Mouse (Mus musculus) megakaryocyte progenitor cell, adult 5-6 weeks (primary cell): ENCODE data around the gene Psmb9. TPM values are rescaled to one million over a fixed set of nuclear protein-coding genes. Genes with fewer than 3 reads are reported as not detected.
"Not testable (repeated sequence)": the region's sequence is repeated elsewhere in the genome, so short reads cannot be mapped to it uniquely, and the experiment has no call there.

ENCODE experiments used
- ATAC-seq: replicated peaks from 2 replicates; pipeline ENCODE4 v1.8.0; 2016; ENCODE audit warnings: mild to moderate bottlenecking, moderate TSS enrichment, inconsistent platforms; ENCODE audit not compliant: poor library complexity
- total RNA-seq, 2 experiments: library from RNA; stranded (forward) in 1 of 2; stranded (reverse) in 1 of 2; fragments of 157-497, 149-512 nt in 1 of 2; fragments of 200-1000 nt in 1 of 2; gene quantifications; 2 replicates each; pipeline versions ENCODE4 v1.2.3 to v1.2.4; 2015 to 2017

Psmb9 gene
- total RNA-seq (2015) (112 and 120 TPM in 2 replicates), total RNA-seq (2017) (122 and 126 TPM in 2 replicates)

GRCm38 (mm10) chr17:34187261-34187916, at the start of gene Psmb9, which contains the start of gene Tap1:
Psmb9 (minus strand) TSS chr17:34187764.
Tap1 (plus strand) TSS chr17:34187553.
- ATAC-seq: peak; percentile 85

GRCm38 (mm10) chr17:34236691-34237090, 49.1 kb upstream of the Psmb9 start:
- ATAC-seq: no peak

- ATAC-seq: peak; percentile 97
Observed at GRCm38 (mm10) chr17:34234926-34235325, 47.4 kb upstream of the Psmb9 start.

- ATAC-seq: not testable (repeated sequence)
Observed at GRCm38 (mm10) chr17:34232021-34232420, 44.5 kb upstream of the Psmb9 start.

DNA sequence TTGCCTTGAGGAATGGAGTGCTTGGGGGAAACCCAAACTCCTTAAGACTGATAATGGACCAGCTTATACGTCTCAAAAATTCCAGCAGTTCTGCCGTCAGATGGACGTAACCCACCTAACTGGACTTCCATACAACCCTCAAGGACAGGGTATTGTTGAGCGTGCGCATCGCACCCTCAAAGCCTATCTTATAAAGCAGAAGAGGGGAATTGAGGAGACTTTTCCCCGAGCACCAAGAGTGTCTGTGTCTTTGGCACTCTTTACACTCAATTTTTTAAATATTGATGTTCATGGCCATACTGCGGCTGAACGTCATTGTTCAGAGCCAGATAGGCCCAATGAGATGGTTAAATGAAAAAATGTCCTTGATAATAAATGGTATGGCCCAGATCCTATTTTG, 43.4 kb upstream of the Psmb9 start:
- ATAC-seq: not testable (repeated sequence)

DNA sequence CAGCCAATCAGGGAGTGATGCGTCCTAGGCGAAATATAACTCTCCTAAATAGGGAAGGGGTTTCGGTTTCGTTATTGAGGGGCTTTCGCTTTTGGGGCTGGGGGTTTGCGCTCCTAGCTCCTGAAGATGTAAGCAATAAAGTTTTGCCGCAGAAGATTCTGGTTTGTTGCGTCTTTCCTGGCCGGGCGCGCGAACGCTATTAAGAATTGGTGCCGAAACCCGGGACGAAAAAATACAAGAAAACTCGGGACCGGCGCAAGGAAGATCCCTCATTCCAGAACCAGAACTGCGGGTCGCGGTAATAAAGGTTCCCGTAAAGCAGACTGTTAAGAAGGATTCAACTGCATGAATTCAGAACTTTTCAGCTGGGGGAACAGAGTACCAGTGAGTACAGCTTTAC, 38.3 kb upstream of the Psmb9 start:
- ATAC-seq: not testable (repeated sequence)

DNA sequence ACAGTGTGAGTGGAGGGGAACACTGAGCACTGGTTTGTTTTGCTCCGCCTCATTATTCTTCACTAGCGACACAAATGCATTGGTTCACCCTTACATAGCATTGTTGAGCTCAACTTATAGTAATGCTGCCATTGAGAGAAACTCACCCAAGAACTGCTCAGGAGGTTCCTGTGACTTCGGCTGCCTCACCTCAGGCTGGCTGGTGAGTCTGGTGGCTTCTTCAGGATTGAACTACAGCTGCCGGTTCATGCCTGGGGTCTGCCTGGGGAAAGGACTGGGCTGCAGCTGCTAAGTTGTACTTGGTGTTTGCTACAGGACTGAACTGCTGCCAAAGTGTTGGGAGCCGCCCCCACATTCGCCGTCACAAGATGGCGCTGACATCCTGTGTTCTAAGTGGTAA, 37.9 kb upstream of the Psmb9 start:
- no peak for ATAC-seq

DNA sequence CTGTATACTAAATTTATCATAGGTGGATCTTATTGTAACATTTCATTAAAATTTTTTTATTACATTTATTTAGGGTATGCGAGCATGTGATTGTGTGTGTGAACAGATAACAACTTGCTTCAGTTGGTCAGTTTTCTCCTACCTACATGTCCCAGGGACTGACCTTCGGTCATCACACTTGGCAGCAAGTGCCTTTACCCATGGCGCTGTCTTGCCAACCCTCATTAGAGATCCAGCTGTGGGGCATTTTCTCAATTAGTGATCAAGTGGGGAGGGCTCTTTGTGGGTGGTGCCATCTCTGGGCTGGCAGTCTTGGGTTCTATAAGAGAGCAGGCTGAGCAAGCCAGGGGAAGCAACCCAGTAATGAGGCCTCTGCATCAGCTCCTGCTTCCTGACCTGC, 37.3 kb upstream of the Psmb9 start:
- ATAC-seq: no peak

DNA sequence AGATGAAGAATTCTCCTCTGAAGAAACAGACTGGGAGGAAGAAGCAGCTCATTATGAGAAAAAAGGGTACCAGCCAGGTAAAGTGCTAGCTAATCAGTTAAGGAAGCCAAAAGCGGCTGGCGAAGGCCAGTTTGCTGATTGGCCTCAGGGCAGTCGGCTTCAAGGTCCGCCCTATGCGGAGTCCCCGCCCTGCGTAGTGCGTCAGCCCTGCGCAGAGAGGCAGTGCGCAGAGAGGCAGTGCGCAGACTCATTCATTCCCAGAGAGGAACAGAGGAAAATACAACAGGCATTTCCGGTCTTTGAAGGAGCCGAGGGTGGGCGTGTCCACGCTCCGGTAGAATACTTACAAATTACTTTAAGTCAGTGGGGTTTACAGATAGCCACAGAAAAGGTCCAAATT, 32.8 kb upstream of the Psmb9 start:
- ATAC-seq: not testable (repeated sequence)

DNA sequence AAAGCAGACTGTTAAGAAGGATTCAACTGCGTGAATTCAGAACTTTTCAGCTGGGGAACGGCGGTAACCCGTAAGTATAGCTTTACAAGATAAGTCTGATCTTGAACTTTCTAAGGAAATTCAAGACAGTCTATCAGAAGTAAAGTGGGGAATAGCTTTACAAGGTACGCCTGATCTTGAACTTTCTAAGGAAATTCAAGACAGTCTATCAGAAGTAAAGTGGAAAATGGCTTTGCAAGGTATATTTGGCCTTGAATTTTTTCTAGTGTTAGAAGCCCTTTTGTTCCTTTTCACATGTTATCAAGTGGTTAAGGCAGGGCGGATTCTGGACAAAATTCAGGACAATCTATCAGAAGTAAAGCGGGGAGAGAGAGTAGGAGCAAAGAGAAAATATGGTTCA, 32.2 kb upstream of the Psmb9 start:
- not testable (repeated sequence) for ATAC-seq

DNA sequence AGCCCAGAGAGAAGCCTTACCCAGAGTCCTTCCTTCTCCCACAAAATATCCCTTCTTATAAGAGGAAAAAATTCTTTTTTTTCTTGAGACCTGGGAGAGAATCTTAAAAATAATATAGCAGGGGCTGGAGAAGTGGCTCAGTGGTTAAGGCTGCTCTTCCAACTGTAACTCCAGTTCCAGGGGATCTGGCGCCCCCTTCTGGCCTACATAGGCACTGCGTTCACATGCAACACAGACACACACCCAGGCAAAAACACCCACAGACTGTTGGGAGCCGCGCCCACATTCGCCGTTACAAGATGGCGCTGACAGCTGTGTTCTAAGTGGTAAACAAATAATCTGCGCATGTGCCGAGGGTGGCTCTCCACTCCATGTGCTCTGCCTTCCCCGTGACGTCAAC, 31.5 kb upstream of the Psmb9 start:
- peak; percentile 46; the same call in 1 of the 2 replicates for ATAC-seq

GRCm38 (mm10) chr17:34218675-34219074, 31.1 kb upstream of the Psmb9 start:
- ATAC-seq: peak; percentile 39; the same call in 1 of the 2 replicates

DNA sequence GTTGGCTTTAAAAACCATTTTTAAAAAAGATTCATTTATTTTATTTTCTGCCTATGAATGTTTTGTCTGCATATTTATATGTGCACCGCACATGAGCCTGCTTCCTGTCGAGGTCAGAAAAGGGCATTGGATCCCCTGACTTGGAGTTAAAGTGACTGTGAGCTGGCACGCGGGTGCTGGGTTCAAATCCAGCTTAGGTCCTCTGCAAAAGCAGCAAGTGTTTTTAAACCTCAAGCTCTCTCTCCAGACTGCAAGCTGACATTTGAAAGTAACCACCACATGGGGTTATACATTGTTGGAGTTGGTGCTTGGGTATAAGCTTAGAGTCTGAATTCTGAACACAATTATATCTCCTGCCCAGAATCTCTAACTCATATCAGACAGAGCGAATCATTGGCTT, 30.4 kb upstream of the Psmb9 start:
- ATAC-seq: no peak

- peak; percentile 52 for ATAC-seq
Observed at GRCm38 (mm10) chr17:34217216-34217928, 29.8 kb upstream of the Psmb9 start.

DNA sequence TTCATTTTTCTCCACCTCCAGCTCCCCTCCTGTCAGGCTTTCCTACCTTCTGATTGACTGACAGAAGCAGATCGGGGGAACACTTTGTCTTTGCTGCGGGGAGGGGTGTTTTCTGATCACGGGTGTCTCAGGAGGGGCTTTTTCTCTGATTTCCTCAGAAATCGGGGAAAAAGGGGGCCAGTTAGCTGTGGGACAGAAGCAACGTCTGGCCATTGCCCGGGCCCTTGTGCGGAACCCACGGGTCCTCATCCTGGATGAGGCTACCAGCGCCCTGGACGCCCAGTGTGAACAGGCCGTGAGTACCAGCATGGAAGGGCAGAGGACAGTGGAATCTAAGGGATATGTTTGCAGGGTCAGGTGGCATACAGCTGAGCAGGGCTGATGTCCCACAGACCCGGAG, 27.6 kb upstream of the Psmb9 start:
- ATAC-seq: no peak

DNA sequence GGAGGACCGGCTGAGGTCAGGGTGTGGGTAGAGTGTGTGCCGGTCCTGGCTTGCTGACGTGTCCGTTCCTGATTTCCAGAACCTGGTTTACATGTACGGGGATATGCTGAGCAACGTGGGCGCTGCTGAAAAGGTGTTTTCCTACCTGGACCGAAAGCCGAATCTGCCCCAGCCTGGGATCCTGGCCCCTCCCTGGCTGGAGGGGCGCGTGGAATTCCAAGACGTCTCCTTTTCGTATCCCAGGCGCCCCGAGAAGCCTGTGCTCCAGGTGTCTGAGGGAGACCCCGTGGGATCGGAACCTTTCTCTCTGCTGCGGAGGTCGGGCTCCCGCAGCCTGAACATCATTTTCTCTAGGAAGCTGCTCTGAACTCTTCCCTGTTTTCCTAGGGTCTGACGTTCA, 26.4 kb upstream of the Psmb9 start:
- no peak for ATAC-seq

DNA sequence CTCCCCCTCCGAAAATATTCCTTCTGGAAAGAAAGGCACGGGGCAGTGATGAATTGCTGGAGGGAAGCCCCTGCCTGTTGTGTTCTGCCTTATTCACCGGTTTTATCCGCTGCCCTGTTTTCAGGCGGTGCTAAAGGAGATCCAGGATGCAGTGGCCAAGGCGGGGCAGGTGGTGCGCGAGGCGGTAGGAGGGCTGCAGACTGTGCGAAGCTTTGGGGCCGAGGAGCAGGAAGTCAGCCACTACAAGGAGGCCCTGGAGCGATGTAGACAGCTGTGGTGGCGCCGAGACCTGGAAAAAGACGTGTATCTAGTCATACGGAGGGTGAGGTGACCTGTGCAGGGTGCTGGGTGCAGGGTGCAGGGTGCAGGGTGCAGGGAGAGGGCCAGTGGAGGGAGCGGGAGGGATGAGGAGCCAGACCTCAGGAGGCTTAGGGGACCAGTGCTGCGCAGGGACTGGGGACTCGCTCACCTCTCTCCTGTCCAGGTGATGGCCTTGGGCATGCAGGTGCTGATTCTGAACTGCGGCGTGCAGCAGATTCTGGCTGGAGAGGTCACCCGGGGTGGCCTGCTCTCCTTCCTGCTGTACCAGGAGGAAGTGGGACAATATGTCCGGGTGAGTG, 24.3 kb upstream of the Psmb9 start:
- no peak for ATAC-seq

DNA sequence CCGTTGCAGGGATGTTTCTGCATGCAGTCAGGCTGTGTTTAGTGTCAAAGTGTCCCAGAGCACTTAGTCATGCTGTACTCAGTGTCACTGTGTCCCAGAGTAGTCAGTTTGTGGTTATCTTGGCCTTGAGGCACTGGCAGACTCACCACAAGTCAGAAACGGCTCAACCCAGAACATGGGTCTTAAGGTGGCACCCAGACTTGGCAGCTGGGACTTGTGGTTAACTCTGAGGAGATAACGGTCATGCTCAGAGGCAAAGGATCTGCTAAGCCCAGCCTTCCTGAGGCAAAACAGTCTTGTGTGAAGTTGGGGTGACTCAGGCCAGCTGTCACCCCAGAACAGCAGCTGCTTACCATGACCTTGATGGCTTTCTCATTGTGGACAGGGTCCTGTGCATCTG, 23.0 kb upstream of the Psmb9 start:
- ATAC-seq: peak; percentile 88

GRCm38 (mm10) chr17:34209680-34210079, 22.1 kb upstream of the Psmb9 start:
- ATAC-seq: no peak

GRCm38 (mm10) chr17:34208421-34208820, 20.9 kb upstream of the Psmb9 start:
- ATAC-seq: no peak

GRCm38 (mm10) chr17:34207866-34208265, 20.3 kb upstream of the Psmb9 start:
- ATAC-seq: no peak

DNA sequence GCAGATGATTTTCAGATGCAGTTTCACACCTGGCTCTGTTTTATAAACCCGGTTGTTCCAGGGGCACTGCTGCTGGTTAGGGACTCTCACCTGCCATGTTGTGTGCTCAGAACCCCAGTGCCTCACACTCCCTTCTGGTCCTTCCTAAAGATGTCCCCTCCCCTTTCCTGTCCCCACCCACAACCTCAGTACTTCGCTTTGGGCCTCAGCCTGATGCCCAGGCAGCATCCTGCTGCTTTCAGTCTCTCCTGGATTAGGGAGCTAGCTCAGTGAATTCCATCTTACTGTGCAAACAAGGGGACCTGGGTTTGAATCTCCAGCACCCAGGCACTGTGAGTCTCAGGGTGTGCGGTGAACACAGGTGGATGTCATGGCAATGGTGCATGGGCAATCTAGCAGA, 19.9 kb upstream of the Psmb9 start:
- no peak for ATAC-seq
